Mouse (Mus musculus): ENCODE measurements around the gene Usp30. TPM values are rescaled to one million over a fixed set of nuclear protein-coding genes. Genes with fewer than 3 reads are reported as not detected.
A peak's percentile ranks its signal among the peaks of the same experiment; 100 is the strongest.

The Usp30 gene
- polyA plus RNA-seq, 1 experiment from 2014 or later = 6.5 TPM

GRCm38 (mm10) chr5:114077009-114077408 is 11.7 kb downstream of the Usp30 start:
- Histone ChIP-seq H3K9ac (ENCODE audit: low read depth, low read length) (no peak overlapping the region), H3K4me3 (ENCODE audit: low read depth, low read length) (no peak overlapping the region), H3K27ac (ENCODE audit: low read depth, low read length) (no peak overlapping the region), H3K36me3 (ENCODE audit: control insufficient read depth, insufficient read depth, low read length) (no peaks in the 10 kb centered on the region), H3K4me1 (replicated peaks; ENCODE audit: control insufficient read depth, insufficient read depth, low read length) (no peaks in the 10 kb centered on the region), H3K4me2 (no peak overlapping the region), H3K27me3 (replicated peaks; ENCODE audit: control insufficient read depth, insufficient read depth, low read length) (no peaks in the 10 kb centered on the region), H3K9me3 (ENCODE audit: control insufficient read depth, low read length) (no peaks in the 10 kb centered on the region)
- no peak for DNase-seq (ENCODE audit: low spot score)
- ATAC-seq (replicated peaks; ENCODE audit: low FRiP score) = no peak
- WGBS = 66% methylated on average over 8 of the region's 8 CpGs

- Histone ChIP-seq H3K27ac (ENCODE audit: low read depth, low read length) (no peak overlapping the region), H3K4me3 (ENCODE audit: low read depth, low read length) (no peak overlapping the region), H3K36me3 (ENCODE audit: control insufficient read depth, insufficient read depth, low read length) (no peaks in the 10 kb centered on the region), H3K4me1 (replicated peaks; ENCODE audit: control insufficient read depth, insufficient read depth, low read length) (no peaks in the 10 kb centered on the region), H3K9ac (ENCODE audit: low read depth, low read length) (no peak overlapping the region), H3K27me3 (replicated peaks; ENCODE audit: control insufficient read depth, insufficient read depth, low read length) (no peaks in the 10 kb centered on the region; the same call in 1 of the 2 replicates), H3K9me3 (ENCODE audit: control insufficient read depth, low read length) (no peaks in the 10 kb centered on the region), H3K4me2 (no peak overlapping the region)
- no peak for ATAC-seq (replicated peaks; ENCODE audit: low FRiP score)
- no peak for DNase-seq (ENCODE audit: low spot score)
- 67% methylated on average over 14 of the region's 14 CpGs for WGBS
Measured at GRCm38 (mm10) chr5:114085501-114085900, 20.2 kb downstream of the Usp30 start.

GRCm38 (mm10) chr5:114087875-114088480 is 22.7 kb downstream of the Usp30 start:
- DNase-seq (ENCODE audit: low spot score) = no peak
- Histone ChIP-seq H3K36me3 (ENCODE audit: control insufficient read depth, insufficient read depth, low read length) (no peaks in the 10 kb centered on the region), H3K9me3 (ENCODE audit: control insufficient read depth, low read length) (no peaks in the 10 kb centered on the region), H3K27me3 (replicated peaks; ENCODE audit: control insufficient read depth, insufficient read depth, low read length) (peaks cover 10% of the 10 kb centered on the region), H3K4me1 (replicated peaks; ENCODE audit: control insufficient read depth, insufficient read depth, low read length) (no peaks in the 10 kb centered on the region; the same call in 1 of the 2 replicates), H3K27ac (ENCODE audit: low read depth, low read length) (no peak overlapping the region), H3K9ac (ENCODE audit: low read depth, low read length) (no peak overlapping the region), H3K4me3 (ENCODE audit: low read depth, low read length) (no peak overlapping the region), H3K4me2 (no peak overlapping the region)
- WGBS = 63% methylated on average over 12 of the region's 12 CpGs
- ATAC-seq (replicated peaks; ENCODE audit: low FRiP score) = no peak

GRCm38 (mm10) chr5:114090421-114091013 is 25.3 kb downstream of the Usp30 start:
- H3K27ac ChIP-seq (ENCODE audit: low read depth, low read length) = no peak overlapping the region
- no peak overlapping the region for H3K4me3 ChIP-seq (ENCODE audit: low read depth, low read length)
- H3K9me3 ChIP-seq (ENCODE audit: control insufficient read depth, low read length) = no peaks in the 10 kb centered on the region
- peaks cover 10% of the 10 kb centered on the region for H3K27me3 ChIP-seq (replicated peaks; ENCODE audit: control insufficient read depth, insufficient read depth, low read length)
- H3K4me2 ChIP-seq = no peak overlapping the region
- H3K9ac ChIP-seq (ENCODE audit: low read depth, low read length) = no peak overlapping the region
- WGBS = 28% methylated on average over 7 of the region's 7 CpGs
- H3K36me3 ChIP-seq (ENCODE audit: control insufficient read depth, insufficient read depth, low read length) = no peaks in the 10 kb centered on the region
- DNase-seq (ENCODE audit: low spot score) (no peak), ATAC-seq (replicated peaks; ENCODE audit: low FRiP score) (no peak)
- H3K4me1 ChIP-seq (replicated peaks; ENCODE audit: control insufficient read depth, insufficient read depth, low read length) = no peaks in the 10 kb centered on the region; the same call in 1 of the 2 replicates

- Histone ChIP-seq H3K27me3 (replicated peaks; ENCODE audit: control insufficient read depth, insufficient read depth, low read length) (peaks cover 10% of the 10 kb centered on the region), H3K4me1 (replicated peaks; ENCODE audit: control insufficient read depth, insufficient read depth, low read length) (no peaks in the 10 kb centered on the region; the same call in 1 of the 2 replicates), H3K36me3 (ENCODE audit: control insufficient read depth, insufficient read depth, low read length) (no peaks in the 10 kb centered on the region), H3K27ac (ENCODE audit: low read depth, low read length) (no peak within 1 kb of the TSS), H3K9me3 (ENCODE audit: control insufficient read depth, low read length) (no peaks in the 10 kb centered on the region), H3K9ac (ENCODE audit: low read depth, low read length) (no peak within 1 kb of the TSS), H3K4me2 (peak within 1 kb of the TSS; percentile 51), H3K4me3 (ENCODE audit: low read depth, low read length) (no peak within 1 kb of the TSS)
- WGBS = 5% methylated on average over 38 of the region's 40 CpGs
- ATAC-seq (replicated peaks; ENCODE audit: low FRiP score) (no peak), DNase-seq (ENCODE audit: low spot score) (peak; percentile 80)
Measured at GRCm38 (mm10) chr5:114091057-114091807, 26.0 kb downstream of the Usp30 start, which contains the start of gene Svop. Svop (minus strand) TSS chr5:114091570.

- no peaks in the 10 kb centered on the region; the same call in 1 of the 2 replicates for H3K27me3 ChIP-seq (replicated peaks; ENCODE audit: control insufficient read depth, insufficient read depth, low read length)
- peaks cover 12% of the 10 kb centered on the region for H3K4me1 ChIP-seq (replicated peaks; ENCODE audit: control insufficient read depth, insufficient read depth, low read length)
- no peaks in the 10 kb centered on the region for H3K9me3 ChIP-seq (ENCODE audit: control insufficient read depth, low read length)
- peak; percentile 91 for DNase-seq (ENCODE audit: low spot score)
- peak overlapping the region; percentile 91 for H3K9ac ChIP-seq (ENCODE audit: low read depth, low read length)
- peak overlapping the region; percentile 48; the same call in 1 of the 2 replicates for H3K27ac ChIP-seq (ENCODE audit: low read depth, low read length)
- no peaks in the 10 kb centered on the region for H3K36me3 ChIP-seq (ENCODE audit: control insufficient read depth, insufficient read depth, low read length)
- H3K4me2 ChIP-seq = peak overlapping the region; percentile 98
- ATAC-seq (replicated peaks; ENCODE audit: low FRiP score) = peak; percentile 84
- H3K4me3 ChIP-seq (ENCODE audit: low read depth, low read length) = peak overlapping the region; percentile 91
- 9% methylated on average over 37 of the region's 37 CpGs for WGBS
Measured at GRCm38 (mm10) chr5:114099709-114100389, 34.6 kb downstream of the Usp30 start.

GRCm38 (mm10) chr5:114100390-114101099 is 35.3 kb downstream of the Usp30 start:
- Histone ChIP-seq H3K4me2 (peak overlapping the region; percentile 98), H3K27ac (ENCODE audit: low read depth, low read length) (peak overlapping the region; percentile 48; the same call in 1 of the 2 replicates), H3K9me3 (ENCODE audit: control insufficient read depth, low read length) (no peaks in the 10 kb centered on the region), H3K4me1 (replicated peaks; ENCODE audit: control insufficient read depth, insufficient read depth, low read length) (peaks cover 12% of the 10 kb centered on the region), H3K27me3 (replicated peaks; ENCODE audit: control insufficient read depth, insufficient read depth, low read length) (no peaks in the 10 kb centered on the region; the same call in 1 of the 2 replicates), H3K4me3 (ENCODE audit: low read depth, low read length) (peak overlapping the region; percentile 91), H3K36me3 (ENCODE audit: control insufficient read depth, insufficient read depth, low read length) (no peaks in the 10 kb centered on the region), H3K9ac (ENCODE audit: low read depth, low read length) (peak overlapping the region; percentile 91)
- DNase-seq (ENCODE audit: low spot score) (peak; percentile 41), ATAC-seq (replicated peaks; ENCODE audit: low FRiP score) (peak; percentile 60)
- WGBS = 4% methylated on average over 49 of the region's 64 CpGs

GRCm38 (mm10) chr5:114101873-114102272 is 36.6 kb downstream of the Usp30 start:
- Histone ChIP-seq H3K36me3 (ENCODE audit: control insufficient read depth, insufficient read depth, low read length) (peaks cover 2% of the 10 kb centered on the region; the same call in 1 of the 2 replicates), H3K27ac (ENCODE audit: low read depth, low read length) (no peak overlapping the region), H3K9me3 (ENCODE audit: control insufficient read depth, low read length) (no peaks in the 10 kb centered on the region), H3K9ac (ENCODE audit: low read depth, low read length) (no peak overlapping the region), H3K27me3 (replicated peaks; ENCODE audit: control insufficient read depth, insufficient read depth, low read length) (no peaks in the 10 kb centered on the region; the same call in 1 of the 2 replicates), H3K4me3 (ENCODE audit: low read depth, low read length) (no peak overlapping the region), H3K4me1 (replicated peaks; ENCODE audit: control insufficient read depth, insufficient read depth, low read length) (peaks cover 12% of the 10 kb centered on the region), H3K4me2 (no peak overlapping the region)
- DNase-seq (ENCODE audit: low spot score) = no peak
- WGBS = 87% methylated on average over 4 of the region's 4 CpGs
- ATAC-seq (replicated peaks; ENCODE audit: low FRiP score) = no peak
